Mouse (Mus musculus) heart, adult 9 months (tissue): ENCODE measurements around the gene Vapa.
"Not testable (repeated sequence)": the region's sequence is repeated elsewhere in the genome, so short reads cannot be mapped to it uniquely, and the experiment has no call there.

Source experiments
- DNase-seq, 2 experiments: peaks; one replicate each; pipeline ENCODE4 v3.0.0; 2022; ENCODE audit warnings: low spot score in 2 of 2

Gene Vapa

DNA sequence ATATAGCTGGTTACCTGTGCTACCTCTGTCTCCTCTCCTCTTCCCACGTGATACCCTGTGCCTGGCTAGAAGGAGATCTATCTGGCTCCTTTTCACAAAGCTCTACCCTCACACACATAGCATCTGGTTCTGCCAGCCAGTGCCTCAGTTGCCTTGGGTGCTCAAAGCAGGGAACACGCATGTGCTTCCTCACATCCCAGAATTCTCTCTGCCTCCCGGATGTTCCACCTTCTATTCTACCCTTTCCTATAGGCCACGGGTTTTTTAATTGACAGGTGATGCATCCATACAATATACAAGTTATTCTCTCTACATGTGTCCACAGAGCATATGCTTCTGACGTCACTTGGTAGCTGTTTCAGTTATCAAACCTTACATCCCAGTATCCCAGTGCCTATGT, 49.2 kb downstream of the Vapa start:
- DNase-seq: no peak

DNA sequence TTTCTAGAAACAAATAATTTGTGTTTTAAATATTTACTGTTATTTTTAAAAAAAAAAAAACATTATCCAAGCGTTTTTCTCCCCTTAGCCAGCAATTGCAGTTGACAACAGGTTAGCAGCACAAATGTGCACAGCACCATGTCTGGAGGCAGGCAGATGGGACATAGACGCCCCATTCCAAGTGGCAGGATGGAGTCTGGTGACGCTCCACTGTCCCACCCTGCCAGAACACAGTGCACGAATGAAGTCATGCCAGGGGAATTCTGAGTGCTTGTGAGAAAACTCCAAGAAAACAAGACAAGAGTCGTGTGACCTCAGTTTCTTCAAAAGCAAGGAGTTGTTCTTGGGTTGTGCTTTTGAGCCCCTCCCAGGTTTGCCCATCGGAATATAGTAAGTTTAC, 50.0 kb downstream of the Vapa start:
- no peak for DNase-seq

GRCm38 (mm10) chr17:65562761-65563160, 50.6 kb downstream of the Vapa start:
- peak in 1 of 2 experiments; percentile 56 for DNase-seq

DNA sequence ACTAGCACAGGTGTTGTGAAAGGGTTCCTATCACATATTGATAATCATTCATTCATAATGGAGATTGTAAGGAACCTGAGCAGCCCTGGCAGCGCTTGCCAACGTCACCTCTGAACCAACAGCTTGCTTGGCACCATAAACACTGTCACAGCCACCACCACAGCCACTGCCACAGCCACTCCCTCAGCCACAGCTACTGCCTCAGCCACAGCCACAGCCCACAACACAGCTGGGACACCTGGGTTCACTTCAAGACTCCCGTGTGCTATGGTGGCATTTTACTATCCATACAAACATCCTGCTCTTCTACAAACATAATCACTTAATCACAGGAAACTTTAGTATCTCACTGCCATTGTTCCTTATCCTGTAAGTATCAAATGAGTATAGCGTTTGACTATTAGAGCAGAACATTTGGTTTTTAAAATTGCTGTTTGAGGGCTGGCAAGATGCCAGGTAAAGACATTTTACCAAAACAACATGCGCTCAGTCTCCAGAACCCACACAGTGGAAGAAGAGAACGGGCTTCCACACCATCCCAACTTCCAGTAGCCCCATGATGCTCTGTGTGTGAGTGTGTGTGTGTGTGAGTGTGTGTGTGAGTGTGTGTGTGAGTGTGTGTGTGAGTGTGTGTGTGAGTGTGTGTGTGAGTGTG, 51.9 kb downstream of the Vapa start:
- DNase-seq: no peak

DNA sequence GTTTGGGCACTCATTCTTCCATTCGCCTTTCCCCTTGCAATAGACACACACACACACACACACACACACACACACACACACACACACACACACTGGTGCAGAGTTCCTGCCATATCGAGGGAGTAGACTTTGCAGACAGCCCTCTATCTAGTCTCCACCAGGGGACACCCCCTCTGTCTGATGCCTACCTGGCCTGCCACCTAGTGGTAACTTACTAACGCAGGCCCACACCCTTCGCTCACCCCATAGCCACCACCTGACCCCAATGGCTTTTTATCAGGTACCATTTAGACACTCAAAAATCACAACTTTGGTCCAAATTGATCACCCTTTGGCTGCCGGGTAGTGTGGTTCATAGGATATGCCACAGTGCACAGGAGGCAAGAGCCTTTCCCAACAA, 54.1 kb downstream of the Vapa start:
- DNase-seq: no peak

DNA sequence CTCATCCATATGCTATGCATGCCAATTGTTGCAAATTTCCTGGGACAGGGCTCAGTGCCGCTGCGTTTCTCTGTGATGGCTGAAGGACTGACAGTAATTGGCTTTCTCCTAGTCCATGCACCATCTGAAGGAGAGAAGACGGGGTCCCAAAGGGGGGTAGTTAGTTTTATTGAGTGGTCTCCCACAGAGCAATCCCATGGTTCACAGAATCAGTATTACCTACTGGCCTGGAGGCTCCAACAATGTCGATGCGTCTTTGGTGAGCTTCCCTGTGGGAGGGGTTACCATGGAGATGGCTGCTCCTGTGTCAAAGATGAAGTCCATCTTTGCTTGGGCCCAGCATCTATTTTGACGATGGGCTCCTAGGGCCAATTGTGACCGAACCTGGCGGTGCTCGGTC, 54.6 kb downstream of the Vapa start:
- DNase-seq: no peak

- DNase-seq: peak; percentile 29 to 60
These were observed 55.1 kb downstream of the Vapa start for GRCm38 (mm10) chr17:65558217-65558616.

- DNase-seq: no peak
These were observed 56.1 kb downstream of the Vapa start for GRCm38 (mm10) chr17:65557212-65557611.

GRCm38 (mm10) chr17:65556798-65557197, 56.6 kb downstream of the Vapa start:
- no peak for DNase-seq

DNA sequence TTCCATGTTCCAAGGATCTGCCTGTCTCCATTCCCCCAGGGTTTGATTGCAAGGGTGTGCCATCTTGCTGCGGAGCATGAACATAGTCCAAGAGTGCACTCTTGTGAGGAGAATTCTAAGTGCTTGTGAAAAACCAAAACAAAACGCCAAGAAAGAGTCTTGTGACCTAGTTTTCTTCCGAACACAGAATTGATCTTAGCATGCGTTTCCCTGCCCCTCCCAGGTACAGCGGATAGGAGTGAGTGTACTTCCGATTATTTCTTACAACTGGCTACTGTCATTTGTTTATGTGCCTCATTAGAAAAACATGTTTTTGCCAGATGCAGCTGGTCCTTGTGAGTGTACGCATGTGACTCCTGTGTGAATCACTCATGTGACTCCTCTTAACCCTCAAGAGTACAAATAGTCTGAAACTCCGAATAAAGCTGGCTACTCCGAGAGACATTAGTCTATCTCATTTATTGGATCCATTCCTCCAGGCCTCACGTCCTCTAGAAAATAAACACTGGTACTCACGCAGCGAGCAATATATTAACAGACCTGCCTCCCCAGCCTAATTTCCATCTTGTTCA, 60.8 kb downstream of the Vapa start:
- DNase-seq: no peak

DNA sequence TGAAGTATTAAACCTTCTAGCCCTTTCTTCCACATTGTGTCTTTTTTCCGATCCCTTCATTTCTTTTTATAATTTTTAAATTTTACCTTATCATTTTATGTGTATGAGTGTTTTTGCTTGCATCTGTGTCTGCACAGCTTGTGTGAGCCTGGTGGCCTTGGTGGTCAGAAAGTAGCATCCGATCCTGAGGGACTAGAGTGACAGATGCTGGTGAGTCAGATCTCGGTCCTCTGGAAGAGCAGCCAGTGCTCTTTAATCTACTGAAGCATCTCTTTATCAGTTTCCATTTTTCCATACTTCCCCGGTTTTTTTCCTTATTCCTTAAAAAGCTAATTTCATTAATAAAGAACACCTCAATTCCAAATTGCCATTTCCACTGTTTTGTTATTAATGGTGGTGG, 63.0 kb downstream of the Vapa start:
- no peak for DNase-seq

DNA sequence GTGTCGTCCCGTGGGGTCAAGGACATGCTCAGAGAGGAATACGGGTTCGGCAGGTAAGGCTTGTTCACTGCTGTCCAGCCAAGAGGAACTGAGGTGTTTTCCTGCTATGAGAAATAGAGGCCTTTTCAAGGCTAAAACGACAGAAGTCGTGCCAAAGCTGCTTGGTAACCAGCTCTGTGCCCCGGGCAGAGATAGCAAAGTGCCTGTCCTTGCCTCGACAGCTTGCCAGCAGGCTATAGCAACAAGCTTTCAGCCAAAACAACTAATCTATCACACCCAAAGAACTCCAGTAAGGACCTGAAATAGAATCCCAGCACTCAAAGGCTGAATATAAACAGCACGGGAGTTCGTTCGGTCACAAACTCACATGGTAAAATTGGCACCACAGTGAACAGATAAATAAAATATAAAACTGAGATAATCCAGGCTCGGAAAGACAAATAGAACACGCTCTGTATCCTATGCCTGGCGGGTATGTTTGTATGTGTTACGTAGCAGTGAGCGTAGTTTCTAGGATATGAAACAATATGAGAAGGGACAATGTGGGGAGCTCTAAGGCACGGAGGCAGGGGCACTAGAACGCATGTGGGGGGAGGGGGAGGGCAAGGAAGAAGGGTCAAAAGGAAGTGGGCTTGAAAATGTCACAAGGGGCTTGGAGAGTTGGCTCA, 64.5 kb downstream of the Vapa start:
- DNase-seq: peak; percentile 58 to 65

GRCm38 (mm10) chr17:65546221-65546620, 67.1 kb downstream of the Vapa start:
- DNase-seq: not testable (repeated sequence)

DNA sequence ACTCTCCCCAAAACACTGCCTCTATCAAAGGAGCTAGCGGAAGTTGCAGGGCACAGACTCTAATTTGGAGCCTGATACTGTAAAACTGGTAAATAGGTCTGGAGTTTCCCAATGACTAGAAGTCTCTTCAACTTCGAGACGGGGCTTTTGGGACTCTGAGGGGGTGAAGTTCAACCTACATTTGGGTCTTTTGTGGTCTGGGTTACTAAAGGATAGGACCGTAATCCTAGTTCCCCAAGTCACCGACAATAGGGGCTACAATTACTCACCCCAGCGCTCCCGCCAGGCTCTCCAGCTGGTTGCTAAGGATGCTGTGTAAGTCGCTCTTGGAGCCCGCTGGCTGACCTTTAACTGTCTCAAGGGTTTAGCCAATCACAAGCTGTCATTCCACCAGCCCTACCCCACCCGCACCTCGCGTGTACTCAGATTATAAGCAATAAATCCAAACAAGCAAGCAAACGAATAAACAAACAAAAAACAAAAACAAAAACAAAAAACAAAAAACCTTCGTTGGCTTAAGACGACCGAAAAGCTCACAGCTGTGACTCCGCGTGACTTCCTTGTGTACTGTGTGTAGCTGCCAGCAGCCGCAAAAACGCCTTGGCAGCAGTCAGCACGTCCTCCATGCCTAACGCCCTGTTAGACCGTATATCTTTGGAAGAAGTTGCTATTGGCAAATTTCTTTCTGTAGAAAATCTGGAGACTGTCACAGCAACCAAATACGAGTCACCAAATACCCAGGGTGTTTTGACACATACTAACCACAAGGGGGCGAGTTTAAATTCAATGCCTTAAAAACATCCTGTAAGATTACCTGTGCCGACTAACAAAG, 72.7 kb downstream of the Vapa start, which contains the start of gene Tmem232:
Gene Tmem232, minus strand, starts transcription at position 342 of the 832 bp plus-strand sequence.
- DNase-seq: peak; percentile 53 to 70

DNA sequence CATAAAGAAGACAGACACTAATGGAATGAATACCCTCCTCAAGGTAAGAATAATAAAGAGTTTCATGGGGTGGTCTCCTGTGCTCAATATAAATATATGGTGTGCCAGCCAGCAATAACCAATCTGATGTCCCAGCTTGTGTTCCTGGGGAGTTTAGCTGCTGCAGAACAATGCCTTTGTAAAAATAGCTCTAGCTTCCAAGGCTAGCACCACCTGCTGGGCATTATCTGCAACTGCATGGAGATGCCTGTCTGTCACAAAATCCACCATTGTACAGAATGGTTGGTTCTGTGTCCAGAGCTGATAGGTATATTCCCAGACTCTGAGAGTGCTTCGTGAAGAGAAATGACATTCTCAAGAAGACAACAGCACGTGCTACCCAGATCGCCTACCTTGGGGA, 77.2 kb downstream of the Vapa start:
- DNase-seq: peak in 1 of 2 experiments; percentile 49

GRCm38 (mm10) chr17:65532381-65532780, 81.0 kb downstream of the Vapa start:
- DNase-seq: peak; percentile 23
